Mouse (Mus musculus) forebrain, embryonic 11.5 days (tissue): ENCODE data around the gene Tia1. TPM values are rescaled to one million over a fixed set of nuclear protein-coding genes. Genes with fewer than 3 reads are reported as not detected.

Experiments
- ATAC-seq: fragments of 200-750 bp; cut with Nextera tagmentation; replicated peaks from 2 replicates; pipeline ENCODE4 v1.8.0; 2017; ENCODE audit warnings: moderate TSS enrichment; ENCODE audit not compliant: low FRiP score
- DNase-seq: peaks from one replicate; pipeline ENCODE4 v3.0.0-alpha.2; 2017; ENCODE audit warnings: low spot score
- H3K27ac ChIP-seq: fragments of 300-500 bp; sonication (generic); 2 replicates; pipeline ENCODE4 v1.5.1; 2014; ENCODE audit warnings: low read depth, low read length
- H3K27me3 ChIP-seq: fragments of 300-500 bp; sonication (generic); 2 replicates; pipeline ENCODE4 v1.6.1; 2014; ENCODE audit warnings: mild to moderate bottlenecking, low read length, mixed read lengths; ENCODE audit not compliant: control insufficient read depth, insufficient read depth
- H3K36me3 ChIP-seq: fragments of 300-500 bp; sonication (generic); 2 replicates; pipeline ENCODE4 v1.6.1; 2014; ENCODE audit warnings: mild to moderate bottlenecking, low read length, moderate library complexity, mixed read lengths; ENCODE audit not compliant: control insufficient read depth, insufficient read depth
- H3K4me1 ChIP-seq: fragments of 300-500 bp; sonication (generic); replicated peaks from 2 replicates; pipeline ENCODE4 v1.6.1; 2014; ENCODE audit warnings: low read length, mixed read lengths; ENCODE audit not compliant: control insufficient read depth, insufficient read depth
- H3K4me2 ChIP-seq: fragments of 300-500 bp; sonication (generic); 2 replicates; pipeline ENCODE4 v1.6.1; 2014; ENCODE audit warnings: low read depth, mild to moderate bottlenecking, low read length, moderate library complexity, mixed read lengths; ENCODE audit not compliant: severe bottlenecking
- H3K4me3 ChIP-seq: fragments of 300-500 bp; sonication (generic); 2 replicates; pipeline ENCODE4 v1.5.1; 2014; ENCODE audit warnings: low read depth, low read length
- H3K9ac ChIP-seq: fragments of 300-500 bp; sonication (generic); 2 replicates; pipeline ENCODE4 v1.6.1; 2014; ENCODE audit warnings: low read length
- H3K9me3 ChIP-seq: fragments of 300-500 bp; sonication (generic); 2 replicates; pipeline ENCODE4 v1.6.1; 2016; ENCODE audit warnings: low read length, mixed read lengths; ENCODE audit not compliant: control insufficient read depth
- WGBS: fragments of 180-500 bp; shearing (Covaris S2); extraction: QIAGEN DNeasy Blood & Tissue Kit; methylation state at CpG from one replicate; pipeline ENCODE4 v1.1.7; 2014; 5-methylcytosine and 5-hydroxymethylcytosine counted together
- polyA plus RNA-seq: library from polyadenylated mRNA; unstranded; fragments of >200 nt; fragmentation: Nextera tagmentation; extraction: Ambion mirVana; gene quantifications from 2 replicates; pipeline ENCODE4 v1.2.1, GENCODE M21; 2014

The Tia1 gene
- polyA plus RNA-seq, 1 experiment from 2014 or later: 307 TPM

DNA sequence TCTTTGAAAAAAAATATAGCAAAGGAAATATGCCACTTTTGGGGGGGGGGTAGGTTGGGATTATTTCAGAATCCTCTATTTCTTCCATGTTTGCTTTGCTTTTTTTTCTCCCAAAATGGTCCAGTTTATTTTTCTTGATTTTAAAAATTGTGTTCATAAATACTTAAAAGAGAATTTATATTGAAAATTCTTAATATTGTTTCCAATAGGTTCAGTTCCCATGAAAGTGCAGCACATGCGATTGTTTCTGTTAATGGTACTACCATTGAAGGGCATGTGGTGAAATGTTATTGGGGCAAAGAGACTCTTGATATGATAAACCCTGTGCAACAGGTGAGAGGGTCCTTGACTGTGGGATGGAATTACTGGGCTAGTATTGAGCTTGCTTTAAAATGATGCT is 22.3 kb downstream of the Tia1 start, which contains the start of gene Gm44790:
Gene Gm44790 (plus strand): TSS at position 301 of the 400 bp plus-strand sequence.
- Histone ChIP-seq H3K36me3 (peaks cover 19% of the 10 kb centered on the region), H3K9ac (no peak within 1 kb of the TSS), H3K4me3 (no peak within 1 kb of the TSS), H3K4me1 (no peaks in the 10 kb centered on the region), H3K4me2 (no peak within 1 kb of the TSS), H3K27me3 (no peaks in the 10 kb centered on the region), H3K27ac (no peak within 1 kb of the TSS), H3K9me3 (no peaks in the 10 kb centered on the region)
- WGBS: 90% methylated on average over 1 of the region's 1 CpGs
- ATAC-seq (no peak), DNase-seq (no peak)

DNA sequence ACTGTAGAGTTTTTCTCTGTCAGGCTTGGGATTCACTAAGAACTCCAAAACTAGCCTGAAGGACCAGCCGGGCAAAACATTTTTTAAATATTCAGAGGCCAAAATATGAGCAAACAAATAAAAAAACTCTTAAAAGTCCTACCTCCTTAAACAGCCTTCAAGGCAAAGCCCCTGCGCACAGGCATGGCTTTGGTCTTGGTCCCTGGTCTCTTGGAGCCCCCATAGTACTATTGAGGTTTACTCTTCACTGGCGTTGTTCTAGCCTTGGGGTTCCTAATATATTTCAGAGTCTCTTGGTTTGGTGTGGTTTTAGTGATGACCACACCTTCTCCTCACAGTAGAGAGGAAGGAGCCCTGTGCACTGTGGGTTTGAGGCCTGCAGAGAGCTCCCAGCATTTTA is 27.5 kb downstream of the Tia1 start:
- Histone ChIP-seq H3K27ac (no peak overlapping the region), H3K27me3 (no peaks in the 10 kb centered on the region), H3K4me1 (no peaks in the 10 kb centered on the region), H3K36me3 (peaks cover 16% of the 10 kb centered on the region), H3K9ac (no peak overlapping the region), H3K4me2 (no peak overlapping the region), H3K9me3 (no peaks in the 10 kb centered on the region), H3K4me3 (no peak overlapping the region)
- no peak for ATAC-seq
- 94% methylated on average over 3 of the region's 3 CpGs for WGBS
- DNase-seq: no peak

DNA sequence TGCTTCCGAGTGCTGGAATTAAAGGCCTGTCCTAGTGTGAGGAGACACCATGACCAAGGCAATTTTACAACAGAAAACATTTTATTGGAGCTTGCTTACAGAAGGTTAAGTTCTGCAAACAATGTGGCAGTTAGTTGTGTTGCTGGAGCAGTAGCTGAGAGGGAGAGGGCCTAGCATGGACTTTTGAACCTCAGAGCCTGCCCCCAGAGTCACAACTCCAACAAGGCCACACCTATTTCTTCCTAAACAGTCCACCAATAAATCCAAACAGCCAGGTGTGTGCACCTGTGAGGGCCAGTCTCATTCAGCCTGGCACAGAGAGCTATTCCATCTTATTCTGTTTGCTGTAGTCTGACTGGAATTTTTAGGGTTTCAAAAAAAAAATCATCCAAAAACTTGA is 29.7 kb downstream of the Tia1 start:
- Histone ChIP-seq H3K4me2 (no peak overlapping the region), H3K27ac (no peak overlapping the region), H3K9ac (no peak overlapping the region), H3K4me3 (no peak overlapping the region), H3K9me3 (no peaks in the 10 kb centered on the region), H3K4me1 (no peaks in the 10 kb centered on the region), H3K27me3 (no peaks in the 10 kb centered on the region), H3K36me3 (peaks cover 6% of the 10 kb centered on the region)
- 83% methylated on average over 1 of the region's 1 CpGs for WGBS
- DNase-seq (no peak), ATAC-seq (no peak)

DNA sequence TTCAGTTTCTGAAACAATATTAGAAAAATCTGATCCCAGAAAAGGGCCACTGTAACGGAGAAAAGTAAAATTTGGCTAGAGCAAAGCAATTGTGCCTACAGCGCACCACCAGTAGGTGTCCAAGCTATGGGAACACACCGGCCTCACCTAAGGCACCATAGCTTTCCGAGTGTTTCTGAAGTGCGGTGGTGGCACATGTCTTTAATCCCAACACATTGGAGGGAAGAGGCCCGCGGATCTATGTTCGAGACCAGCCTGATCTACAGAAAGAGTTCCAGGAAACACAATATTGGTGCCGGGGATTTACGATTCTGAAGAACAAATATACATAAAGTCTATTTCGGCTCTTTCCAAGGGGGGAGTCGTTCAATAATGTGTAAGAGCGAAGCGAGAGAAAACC is 33.7 kb downstream of the Tia1 start:
- Histone ChIP-seq H3K27me3 (no peaks in the 10 kb centered on the region), H3K36me3 (no peaks in the 10 kb centered on the region; the same call in 1 of the 2 replicates), H3K27ac (peak overlapping the region; percentile 52; the same call in 1 of the 2 replicates), H3K4me3 (peak overlapping the region; percentile 82), H3K9ac (peak overlapping the region; percentile 86; the same call in 1 of the 2 replicates), H3K4me1 (peaks cover 2% of the 10 kb centered on the region; the same call in 1 of the 2 replicates), H3K4me2 (peak overlapping the region; percentile 54), H3K9me3 (no peaks in the 10 kb centered on the region)
- 2% methylated on average over 14 of the region's 14 CpGs for WGBS
- peak; percentile 59 for ATAC-seq
- peak; percentile 69 for DNase-seq

DNA sequence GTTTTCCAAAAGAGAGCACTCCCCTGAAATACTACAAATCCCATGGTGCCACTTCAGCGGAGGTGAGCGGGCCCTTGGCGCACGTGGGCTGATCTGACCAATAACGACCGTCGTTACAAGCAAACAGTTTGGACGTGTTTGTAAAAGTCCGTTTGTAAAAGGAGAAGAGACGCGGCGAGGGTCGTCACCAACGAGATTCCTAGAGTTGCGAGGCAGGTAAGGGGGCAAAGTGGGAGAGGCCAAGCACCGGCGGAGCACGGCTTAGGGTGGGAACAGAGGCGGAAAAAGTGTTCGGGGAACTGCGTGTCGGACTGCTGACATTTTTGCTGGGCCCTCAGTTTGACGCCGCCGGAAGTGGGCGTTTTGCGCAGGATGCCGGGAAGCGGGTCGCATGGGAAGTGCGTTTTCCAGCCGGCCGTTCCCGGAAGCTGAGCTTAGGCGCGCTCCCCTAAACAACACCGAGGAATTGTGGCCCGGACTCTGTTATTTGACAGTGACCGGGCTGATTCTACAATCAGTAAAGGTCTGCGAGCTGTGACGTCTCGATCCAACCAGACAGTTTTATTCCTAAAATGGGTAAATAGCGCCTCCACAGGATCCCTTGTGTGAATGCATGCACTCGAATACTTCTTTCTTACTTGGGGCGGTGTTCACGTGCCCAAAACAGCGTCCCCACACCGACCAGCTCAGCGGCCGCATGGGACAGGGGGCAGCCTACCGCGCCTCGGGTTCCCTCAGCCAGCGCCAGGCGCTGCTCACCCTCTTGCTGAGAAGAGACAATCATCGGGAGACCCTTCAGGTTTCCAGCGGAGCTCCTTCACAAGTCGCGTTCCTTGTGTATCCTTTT is 34.5 kb downstream of the Tia1 start, which contains the start of gene C87436:
Gene C87436 (plus strand): TSS at position 103 of the 847 bp plus-strand sequence.
- Histone ChIP-seq H3K4me1 (peaks cover 2% of the 10 kb centered on the region; the same call in 1 of the 2 replicates), H3K27ac (peak within 1 kb of the TSS; percentile 83), H3K4me3 (peak within 1 kb of the TSS; percentile 82), H3K9ac (peak within 1 kb of the TSS; percentile 86), H3K27me3 (no peaks in the 10 kb centered on the region), H3K4me2 (peak within 1 kb of the TSS; percentile 81), H3K36me3 (no peaks in the 10 kb centered on the region; the same call in 1 of the 2 replicates), H3K9me3 (no peaks in the 10 kb centered on the region)
- DNase-seq (peak; percentile 95), ATAC-seq (peak; percentile 96)
- WGBS: under 1% methylated on average over 59 of the region's 59 CpGs

DNA sequence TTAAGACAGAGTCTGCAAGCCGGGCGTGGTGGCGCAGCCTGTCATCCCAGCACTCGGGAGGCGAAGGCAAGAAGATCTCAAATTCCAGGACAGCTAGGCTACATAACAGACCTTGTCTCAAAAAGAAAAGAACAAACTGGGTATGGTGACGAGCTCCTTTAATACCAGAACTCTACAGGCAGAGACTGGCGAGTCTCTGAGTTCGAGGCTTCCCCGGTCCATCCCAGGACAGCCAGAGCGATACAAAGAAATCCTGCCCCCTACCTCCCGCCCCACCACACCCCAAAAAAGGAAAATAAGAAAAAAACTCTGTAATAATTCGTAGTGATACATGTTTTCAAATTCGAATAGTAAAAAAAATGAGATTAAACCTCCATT is 35.1 kb downstream of the Tia1 start:
- Histone ChIP-seq H3K27me3 (no peaks in the 10 kb centered on the region), H3K4me3 (peak overlapping the region; percentile 82), H3K27ac (peak overlapping the region; percentile 83), H3K9me3 (no peaks in the 10 kb centered on the region), H3K9ac (peak overlapping the region; percentile 86), H3K4me1 (peaks cover 2% of the 10 kb centered on the region; the same call in 1 of the 2 replicates), H3K4me2 (peak overlapping the region; percentile 81), H3K36me3 (peaks cover 5% of the 10 kb centered on the region; the same call in 1 of the 2 replicates)
- 4% methylated on average over 13 of the region's 13 CpGs for WGBS
- no peak for DNase-seq
- ATAC-seq: no peak

DNA sequence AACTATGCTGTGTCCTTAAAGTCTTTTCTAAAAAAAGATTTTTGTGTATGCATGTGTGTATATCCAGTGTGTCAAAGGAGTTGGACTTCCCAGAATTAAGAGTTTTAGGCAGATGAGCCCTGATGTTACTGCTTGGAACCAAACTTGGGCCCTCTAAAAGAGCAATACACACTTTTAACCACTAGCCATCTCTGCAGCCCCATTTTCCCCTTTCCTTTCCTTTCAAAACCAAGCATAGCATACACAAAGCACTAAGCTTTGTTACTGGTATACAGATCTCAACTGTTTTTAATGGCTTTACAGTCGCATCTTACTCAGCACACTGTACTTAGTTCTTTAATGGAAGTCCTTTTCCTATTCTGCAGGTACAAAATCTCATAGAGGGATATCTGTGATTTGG is 35.5 kb downstream of the Tia1 start:
- no peaks in the 10 kb centered on the region for H3K27me3 ChIP-seq
- H3K4me1 ChIP-seq: peaks cover 2% of the 10 kb centered on the region; the same call in 1 of the 2 replicates
- H3K9me3 ChIP-seq: no peaks in the 10 kb centered on the region
- peak overlapping the region; percentile 86 for H3K9ac ChIP-seq
- ATAC-seq: no peak
- peak overlapping the region; percentile 81 for H3K4me2 ChIP-seq
- DNase-seq: no peak
- H3K27ac ChIP-seq: no peak overlapping the region; the same call in 1 of the 2 replicates
- peaks cover 6% of the 10 kb centered on the region; the same call in 1 of the 2 replicates for H3K36me3 ChIP-seq
- WGBS: 76% methylated on average over 1 of the region's 1 CpGs
- H3K4me3 ChIP-seq: peak overlapping the region; percentile 82

DNA sequence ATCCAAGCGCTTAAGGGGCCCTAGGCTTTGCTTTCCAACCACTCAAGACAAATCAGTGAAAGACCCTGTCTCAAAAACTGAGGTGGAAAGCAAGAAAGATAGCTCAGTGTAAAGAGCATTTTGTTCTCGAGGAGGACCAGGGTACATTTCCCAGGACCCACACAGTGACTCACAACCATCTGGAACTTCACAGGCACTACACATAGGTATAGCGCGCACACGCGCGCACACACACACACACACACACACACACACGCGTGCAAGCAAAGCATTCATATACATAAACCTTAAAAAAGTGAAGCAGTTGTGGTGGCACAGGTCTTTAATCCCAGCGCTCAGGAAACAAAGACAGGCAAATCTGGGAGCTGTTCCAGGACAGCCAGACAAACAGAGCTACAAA is 37.6 kb downstream of the Tia1 start:
- H3K27me3 ChIP-seq: no peaks in the 10 kb centered on the region
- no peak for ATAC-seq
- H3K9me3 ChIP-seq: no peaks in the 10 kb centered on the region
- H3K4me2 ChIP-seq: no peak overlapping the region
- WGBS: 97% methylated on average over 10 of the region's 10 CpGs
- H3K4me3 ChIP-seq: no peak overlapping the region
- no peak overlapping the region for H3K9ac ChIP-seq
- H3K36me3 ChIP-seq: peaks cover 9% of the 10 kb centered on the region
- no peak overlapping the region for H3K27ac ChIP-seq
- no peak for DNase-seq
- H3K4me1 ChIP-seq: peaks cover 2% of the 10 kb centered on the region; the same call in 1 of the 2 replicates
